Mouse (Mus musculus) gastrocnemius, adult 8-10 months (tissue): Measurements from ENCODE around the gene Lmntd2. TPM values are rescaled to one million over a fixed set of nuclear protein-coding genes. Genes with fewer than 3 reads are reported as not detected.

Experiments
- DNase-seq, 2 experiments: peaks; one replicate each; pipeline ENCODE4 v3.0.0; 2022; ENCODE audit warnings: low spot score in 2 of 2
- total RNA-seq, 4 experiments: library from RNA; stranded (reverse); gene quantifications; 2 replicates each; pipeline ENCODE4 v1.2.4; 2022

Gene Lmntd2
- total RNA-seq, 4 experiments from 2014 or later = not detected

DNA sequence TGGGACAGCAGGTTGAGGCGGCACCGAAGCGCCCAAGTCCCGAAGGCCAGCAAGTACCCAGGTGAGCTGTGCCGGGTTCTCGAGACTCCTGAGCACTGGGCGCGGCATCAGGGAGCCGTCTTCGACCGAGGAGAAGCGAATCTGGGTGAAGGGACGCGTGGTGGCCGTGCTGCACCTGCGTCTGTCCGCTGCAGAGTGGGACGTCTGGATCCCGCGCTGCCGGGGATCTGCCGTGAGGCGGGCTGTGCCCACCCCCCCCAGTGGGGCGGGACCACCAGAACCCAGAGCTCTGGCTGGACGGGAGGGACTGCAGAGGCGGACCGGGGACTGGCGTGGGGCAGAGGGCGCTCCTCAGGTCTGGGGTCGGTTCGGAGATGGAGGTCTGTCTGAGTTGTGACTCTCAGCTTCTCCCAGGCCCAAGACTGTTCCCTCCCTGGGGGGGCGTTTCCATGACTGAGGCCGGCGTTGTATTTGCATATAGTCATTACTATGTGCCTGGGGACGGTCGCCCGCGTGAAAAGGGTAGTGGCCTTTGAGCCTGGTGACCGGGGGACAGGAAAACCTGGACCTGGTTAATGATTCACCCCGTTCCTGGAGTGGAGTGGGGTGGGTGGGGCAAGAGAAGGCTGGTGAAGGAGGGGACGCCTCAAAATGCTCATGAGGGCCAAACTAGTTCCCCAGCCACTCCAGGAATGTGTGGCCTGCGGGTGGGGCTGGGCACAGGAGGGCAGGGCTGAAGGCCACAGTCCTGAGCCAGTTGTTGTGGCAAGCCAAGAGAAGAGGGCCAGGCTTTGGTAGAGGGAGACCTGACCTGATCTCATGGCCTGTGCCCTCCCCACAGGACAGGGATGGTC is 2.2 kb upstream of the Lmntd2 start:
- DNase-seq = no peak

DNA sequence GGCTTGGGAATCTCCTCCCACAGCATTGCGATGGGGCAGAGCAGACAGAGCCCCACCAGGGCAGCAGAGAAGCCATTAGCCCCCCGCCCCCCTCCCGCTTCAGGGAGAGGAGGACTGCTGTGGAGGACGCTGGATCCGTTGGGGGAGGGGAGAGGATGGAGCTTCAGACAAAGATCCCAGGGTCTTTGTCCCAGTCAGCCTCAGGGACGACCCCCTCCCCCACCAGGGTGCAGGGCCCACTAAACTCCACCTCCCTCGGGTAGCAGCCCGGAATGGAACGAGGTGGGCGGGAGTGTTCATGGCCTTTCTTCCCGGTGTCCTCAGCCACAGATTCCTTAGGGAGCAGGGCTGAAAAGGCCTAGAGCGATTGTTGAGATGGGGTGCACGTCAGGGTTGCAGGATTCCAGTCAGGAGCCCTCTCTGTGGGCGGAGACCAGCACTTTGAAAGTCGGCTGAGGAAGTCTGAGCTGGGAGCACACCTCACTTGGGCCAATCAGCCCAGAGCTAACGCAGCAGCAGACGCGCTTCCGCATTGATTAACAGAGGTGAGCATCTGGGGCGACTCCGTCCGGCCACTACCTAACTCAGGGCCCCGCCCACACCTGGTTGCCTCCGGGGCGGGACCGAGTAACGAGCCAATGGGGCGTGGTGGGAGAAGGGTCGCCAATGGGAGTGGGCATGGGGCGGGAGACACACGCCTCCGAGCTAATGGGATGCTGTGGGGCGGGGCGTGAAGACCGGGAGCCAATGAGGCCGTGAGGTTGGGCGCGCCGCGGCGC is 1.4 kb upstream of the Lmntd2 start, which contains the start of gene Rassf7:
Gene Rassf7 (plus strand): TSS at position 760 of the 779 bp plus-strand sequence.
- DNase-seq = peak; percentile 69 to 75

DNA sequence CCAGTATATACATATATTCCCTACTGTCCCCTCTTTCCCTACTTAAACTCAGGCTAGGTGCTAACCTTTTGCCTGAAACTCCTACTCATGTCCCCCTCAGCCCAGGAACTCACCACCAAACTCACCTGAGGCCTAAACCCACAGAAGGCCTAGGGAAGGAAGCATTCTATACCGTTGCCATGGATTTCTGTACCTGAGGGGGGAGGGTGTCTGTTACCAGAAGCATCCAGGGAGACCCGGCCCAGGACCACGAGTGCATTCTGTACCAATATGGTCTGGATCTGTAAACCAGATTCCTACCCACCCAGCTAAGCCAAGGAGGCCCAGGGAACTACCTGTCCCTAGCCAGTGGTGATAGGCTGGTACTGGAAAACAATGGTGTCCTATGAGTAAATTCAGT is 430 bp upstream of the Lmntd2 start:
- no peak for DNase-seq

DNA sequence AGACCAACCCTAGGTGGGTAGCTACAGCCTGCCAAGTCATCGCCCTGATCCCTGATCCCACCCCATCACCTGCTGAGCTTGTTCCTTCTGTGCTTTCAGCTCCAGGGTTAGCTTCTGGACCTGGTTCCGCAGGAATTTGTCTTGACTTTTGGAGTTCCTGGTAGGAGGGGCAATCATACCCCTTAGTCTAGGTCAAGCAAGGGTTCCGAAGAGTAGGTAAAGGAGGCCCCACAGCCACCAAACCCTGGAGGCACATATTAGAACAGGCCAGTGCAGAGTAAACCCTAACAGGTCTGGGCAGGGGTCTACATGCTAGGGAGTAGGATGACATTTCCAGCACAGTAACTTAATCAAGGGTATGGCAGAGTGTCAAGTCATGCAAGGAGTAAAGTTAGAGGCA is 747 bp downstream of the Lmntd2 start:
- no peak for DNase-seq

DNA sequence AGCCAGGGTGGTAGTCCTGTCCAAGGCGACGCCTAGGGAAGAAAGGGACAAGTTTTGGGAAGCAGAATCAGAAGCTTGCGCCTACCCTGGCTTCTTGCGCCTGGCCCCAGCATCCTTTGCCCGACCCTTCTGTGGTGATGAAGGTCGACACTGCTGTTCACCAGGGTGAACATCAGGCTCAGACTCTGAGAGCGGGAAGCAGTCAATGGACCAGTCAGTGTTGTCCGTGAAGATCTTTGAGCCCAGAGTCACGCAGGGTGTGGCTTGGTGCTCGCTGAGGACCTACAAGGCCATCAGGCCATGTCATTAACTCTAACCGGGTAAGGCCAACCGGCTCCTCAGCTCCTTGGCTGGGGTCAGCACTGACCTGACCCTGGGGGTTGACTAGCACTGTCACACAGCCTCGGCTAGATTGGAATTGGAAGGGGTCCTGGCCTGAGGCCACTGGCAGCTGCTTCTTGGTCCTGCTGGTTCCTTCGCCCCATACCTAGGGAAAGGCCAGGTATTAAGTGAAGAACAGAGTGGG is 3.2 kb downstream of the Lmntd2 start:
- no peak for DNase-seq

DNA sequence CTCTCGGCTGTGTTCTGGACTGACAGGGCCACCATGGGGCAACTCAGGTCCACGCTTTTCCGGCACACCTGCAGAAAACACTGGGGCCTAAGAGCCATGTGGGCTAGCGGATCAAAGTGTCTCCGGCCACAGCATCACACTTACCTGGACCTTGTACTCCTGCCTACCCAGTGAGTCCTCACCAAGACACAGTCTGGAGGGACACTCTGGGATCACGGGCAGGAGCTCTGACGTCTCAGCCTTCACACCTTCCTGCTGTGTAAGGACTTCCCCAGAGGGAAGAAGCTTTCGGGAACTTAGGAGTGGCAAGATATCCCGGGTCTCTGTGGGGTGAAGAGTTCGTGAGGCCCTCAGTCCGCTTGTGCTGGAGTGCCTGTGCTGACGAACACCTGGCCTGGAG is 3.7 kb downstream of the Lmntd2 start:
- no peak for DNase-seq

DNA sequence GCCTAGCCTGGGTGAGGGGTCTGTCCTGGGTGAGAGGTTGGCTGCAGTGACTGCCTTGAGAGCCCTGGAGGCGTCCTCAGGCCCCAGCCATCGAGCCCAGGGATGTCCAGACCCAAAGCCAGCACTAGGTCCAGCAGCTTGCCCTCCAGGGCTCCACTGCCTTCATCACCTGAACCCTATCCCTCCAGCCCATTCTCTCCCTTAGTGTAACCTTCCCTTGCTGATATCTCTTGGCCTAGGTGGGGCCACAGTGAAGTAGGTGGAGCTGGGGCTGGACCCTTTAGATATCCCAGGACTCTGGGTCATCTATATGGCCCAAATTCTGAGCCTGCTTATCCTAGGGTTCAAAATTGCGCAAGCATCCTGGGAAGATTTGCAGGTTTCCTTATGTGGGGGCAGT is 4.4 kb downstream of the Lmntd2 start:
- DNase-seq = no peak

DNA sequence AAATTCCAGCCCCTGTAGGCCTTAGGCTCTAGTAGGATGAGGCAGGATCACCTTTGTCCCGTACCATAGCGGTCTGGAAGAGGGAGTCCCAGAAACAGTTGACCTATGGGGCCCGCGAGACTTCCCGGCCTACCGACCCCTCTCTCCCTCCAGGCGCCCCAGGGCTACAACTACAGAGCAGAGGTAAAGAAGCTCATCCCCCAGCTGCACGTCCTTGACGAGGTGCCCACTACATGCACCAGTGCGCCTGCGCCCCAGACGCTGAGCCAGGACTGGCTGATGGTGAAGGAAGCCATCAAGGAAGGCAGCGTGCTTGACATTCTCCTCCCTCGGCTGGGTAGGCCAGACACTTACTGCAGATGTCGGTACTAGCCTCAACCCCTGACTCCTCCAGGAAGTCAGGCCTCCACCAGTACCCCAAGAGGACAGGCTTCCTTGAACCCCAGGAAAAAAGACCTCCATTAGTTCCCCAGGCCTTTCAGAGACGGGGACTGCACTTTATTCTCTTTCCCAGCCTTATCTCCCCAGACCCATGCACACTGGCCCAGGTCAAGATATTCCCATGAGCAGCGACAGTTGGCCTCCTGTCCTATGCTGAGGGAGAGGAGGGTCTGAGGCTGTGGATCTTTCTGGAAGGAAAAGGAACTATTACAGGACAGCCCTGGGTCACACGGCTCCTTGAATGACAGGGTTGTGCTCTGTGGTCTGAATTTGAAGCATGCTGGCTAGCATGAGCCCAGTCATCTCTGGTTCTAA is 7.5 kb downstream of the Lmntd2 start:
- DNase-seq = no peak

DNA sequence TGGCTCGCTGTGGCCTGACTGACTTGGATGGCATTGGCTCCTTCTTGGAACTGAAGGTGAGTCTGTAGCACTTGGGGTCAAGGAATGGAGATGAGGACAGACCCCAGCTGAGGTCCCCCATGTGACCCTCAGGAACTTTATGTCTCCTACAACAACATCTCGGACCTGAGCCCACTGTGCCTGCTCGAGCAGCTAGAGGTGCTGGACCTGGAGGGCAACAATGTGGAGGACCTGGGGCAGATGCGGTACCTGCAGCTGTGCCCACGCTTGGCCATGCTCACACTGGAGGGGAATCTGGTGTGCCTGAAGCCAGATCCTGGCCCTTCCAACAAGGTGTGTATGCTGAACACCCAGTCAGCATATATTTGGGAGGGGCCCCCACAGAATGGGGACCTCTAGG is 8.4 kb downstream of the Lmntd2 start:
- no peak for DNase-seq

DNA sequence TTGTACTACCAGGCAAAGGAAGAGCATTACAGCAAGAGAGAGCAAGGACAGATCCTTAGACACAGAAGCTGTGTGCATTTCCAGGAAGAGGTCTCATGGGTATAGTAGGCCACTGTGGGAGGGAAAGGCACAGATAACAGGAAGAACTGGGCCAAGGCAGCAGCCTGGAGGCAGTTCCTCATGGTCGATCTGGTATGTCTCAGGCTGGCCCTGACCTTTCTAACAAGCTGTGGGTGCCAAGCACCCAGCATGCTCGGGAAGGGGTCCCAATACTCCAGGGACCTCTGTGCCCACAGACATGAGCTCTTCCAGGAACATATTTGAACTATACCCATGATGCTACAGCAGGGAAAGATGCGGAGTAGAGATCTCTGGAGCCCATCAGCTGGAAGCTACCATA is 9.3 kb downstream of the Lmntd2 start:
- DNase-seq = no peak

DNA sequence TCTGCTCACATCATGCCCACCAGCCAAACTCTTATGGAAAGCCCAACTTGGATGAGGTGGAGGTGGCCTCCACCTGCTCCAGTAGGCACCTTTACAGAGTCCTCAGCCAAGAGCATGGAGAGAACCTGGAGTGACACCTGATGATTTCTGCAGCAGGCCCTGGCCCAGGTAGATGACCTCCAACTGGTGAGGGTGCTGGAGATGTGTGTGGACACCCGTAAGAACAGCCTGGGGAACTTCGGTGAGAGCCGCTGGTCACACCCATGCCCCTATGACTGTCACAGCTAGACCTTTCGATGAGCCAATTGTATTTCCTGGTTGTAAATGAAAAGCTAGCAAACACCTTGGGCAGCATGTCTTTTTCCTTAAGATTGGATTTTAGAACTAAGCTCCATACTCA is 15.8 kb downstream of the Lmntd2 start:
- no peak for DNase-seq

DNA sequence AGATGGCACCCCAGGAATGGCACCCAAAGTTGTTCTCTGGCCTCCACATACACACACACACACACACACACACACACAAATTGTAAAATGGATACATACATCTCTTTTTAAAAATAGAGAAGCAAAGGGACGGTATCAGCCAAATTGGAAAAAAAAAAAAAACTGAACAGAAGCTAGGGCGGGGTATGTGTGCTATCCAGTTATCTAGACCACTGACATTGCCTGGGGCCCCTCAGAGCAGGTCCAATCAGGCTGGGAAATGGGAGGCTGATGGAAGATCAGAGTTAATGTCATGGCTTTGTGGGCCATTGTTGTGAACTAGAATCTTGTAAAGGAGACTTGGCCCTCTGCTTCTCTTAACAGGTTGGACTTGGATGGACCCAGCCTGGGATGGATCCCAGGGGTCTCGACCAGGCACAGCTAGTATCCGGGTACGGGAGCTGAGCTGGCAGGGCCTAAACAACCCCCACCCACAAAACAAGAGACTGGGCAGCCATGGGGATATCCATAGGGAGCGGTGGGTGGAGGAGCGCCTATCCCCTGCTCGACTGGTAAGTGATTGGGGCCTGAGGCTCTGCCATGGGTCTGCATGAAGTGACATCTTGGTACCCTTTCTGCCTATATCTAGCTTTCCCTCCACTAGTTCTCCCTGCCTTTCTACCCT is 17.1 kb downstream of the Lmntd2 start:
- no peak for DNase-seq

DNA sequence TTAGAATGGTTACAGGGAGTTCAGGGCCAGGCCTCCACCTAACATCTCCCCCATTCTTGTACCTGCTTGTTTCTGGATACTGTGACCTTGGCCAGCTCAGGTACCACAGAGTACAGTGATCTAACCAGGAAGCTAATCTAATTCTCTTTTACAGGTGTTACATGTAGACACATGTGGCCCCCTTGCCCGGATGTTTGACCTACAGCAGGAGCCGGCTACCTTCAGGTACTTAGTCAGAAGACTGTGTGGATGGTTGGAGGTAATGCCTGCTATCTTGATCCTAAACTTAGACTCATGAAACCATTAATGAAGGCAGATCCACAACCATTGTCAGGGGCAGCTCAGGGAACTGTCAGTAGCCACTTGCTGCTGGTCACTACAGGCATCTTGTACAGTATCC is 18.1 kb downstream of the Lmntd2 start:
- no peak for DNase-seq

DNA sequence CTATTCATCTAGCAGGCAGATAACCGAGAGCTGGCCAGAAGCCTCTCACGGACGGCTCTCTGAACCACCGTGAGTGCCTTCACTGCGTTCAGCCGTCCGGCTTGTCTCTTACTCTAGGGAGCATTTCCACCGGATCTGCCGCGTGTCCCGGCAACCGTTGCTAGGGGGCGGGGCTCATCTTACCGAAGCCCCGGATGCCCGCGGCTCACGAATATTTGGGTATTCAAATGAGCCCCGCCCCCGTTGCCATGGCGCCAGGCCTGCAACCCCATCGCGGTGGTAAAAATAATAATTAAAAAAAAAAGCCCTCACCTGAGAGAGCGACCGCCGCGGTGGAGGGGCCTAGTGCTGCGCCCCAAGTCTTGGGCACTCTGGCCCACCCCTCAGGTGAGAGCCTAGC is 19.1 kb downstream of the Lmntd2 start:
- peak; percentile 65 to 72 for DNase-seq

DNA sequence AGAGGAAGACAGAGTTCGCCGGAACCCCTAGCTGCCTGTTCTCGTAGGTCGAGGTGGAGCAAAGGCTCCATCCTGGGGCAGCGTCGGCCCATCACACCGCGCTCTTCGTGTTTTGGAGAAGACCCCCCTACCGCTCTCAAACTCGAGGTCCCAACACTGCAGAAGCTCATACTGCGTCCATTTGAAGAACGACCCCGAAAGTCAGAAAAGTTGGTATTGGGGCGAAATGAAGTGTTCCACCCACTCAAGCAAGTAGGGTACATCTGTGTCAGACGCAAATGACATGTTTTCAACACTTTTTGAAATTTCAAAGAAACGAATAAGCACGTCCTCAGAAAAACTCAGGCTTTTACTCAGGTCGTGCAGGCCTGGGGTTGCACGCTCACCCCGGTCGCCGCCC is 19.5 kb downstream of the Lmntd2 start:
- no peak for DNase-seq

DNA sequence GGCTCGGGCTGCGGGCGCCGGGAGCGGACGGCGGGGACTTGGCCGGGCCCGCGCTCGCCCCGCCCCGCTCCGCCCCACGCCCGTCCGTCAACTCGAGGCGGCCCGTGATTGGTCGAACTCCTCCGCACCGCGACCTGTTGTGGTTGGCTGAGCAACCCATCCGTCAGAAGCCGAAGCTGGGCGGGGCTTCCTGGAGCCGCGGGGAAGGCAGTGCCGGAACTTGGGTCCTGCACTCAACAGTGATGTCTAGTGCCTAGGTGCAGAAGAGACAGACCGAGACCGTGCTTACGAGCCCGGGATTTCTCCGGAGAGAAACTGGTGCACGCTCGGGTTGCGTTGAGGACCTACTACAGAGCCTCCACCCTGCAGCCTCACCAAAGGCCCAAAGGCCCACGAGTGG is 19.9 kb downstream of the Lmntd2 start, which contains the start of the genes Hras and Lrrc56:
Gene Hras (minus strand): TSS at position 58 of the 400 bp plus-strand sequence.
Gene Lrrc56 (plus strand): TSS at position 210 of the 400 bp plus-strand sequence.
- peak; percentile 90 to 95 for DNase-seq

DNA sequence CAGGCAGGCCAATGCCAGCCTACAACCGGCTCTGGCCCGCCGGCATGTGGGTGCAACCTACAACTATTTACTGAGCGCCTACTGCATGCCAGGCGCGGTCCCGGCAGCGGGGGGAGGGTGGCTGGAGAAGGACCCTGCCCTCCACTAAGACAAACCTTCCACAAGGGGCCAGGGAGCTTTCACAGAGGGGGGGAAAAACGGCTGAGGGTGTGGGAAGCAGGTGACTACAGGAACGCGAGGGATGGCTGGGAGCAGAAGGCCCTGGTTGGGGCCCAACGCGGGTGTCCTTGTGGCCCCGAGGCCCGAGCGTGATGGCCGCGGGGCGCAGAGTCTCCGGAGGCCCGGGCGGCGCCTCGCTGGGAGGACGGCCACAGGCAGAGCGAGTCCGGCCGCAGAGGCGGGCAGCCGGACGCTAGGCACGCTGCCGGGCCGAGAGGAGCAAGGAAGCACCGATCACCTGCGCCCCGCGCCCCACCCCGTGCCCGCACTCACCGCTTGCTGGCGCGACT is 20.5 kb downstream of the Lmntd2 start:
- DNase-seq = peak; percentile 10 to 30

DNA sequence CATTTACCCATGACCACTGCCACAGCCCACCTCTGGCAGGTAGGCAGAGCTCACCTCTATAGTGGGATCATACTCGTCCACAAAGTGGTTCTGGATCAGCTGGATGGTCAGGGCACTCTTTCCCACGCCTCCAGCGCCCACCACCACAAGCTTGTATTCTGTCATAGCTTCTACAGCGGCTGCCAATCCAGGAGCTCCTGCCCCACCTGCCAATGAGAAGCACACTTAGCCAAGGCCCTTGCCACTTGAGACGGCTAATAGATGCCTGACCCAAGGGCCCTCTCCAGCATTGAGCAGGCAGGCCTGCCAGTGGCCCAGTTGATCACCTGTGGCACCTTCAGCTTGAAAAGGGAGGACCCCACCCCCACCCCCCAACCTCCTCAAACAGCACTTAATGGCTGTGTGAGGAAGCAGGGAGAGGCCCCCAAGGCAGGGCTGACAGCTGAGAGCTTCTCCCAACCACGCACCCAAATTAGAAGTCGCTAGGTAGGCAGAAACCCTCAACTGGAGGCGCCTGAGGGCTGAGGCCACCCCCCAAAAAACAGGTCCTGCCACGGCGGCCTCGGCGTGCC is 21.0 kb downstream of the Lmntd2 start:
- DNase-seq = peak in 1 of 2 experiments; percentile 42

DNA sequence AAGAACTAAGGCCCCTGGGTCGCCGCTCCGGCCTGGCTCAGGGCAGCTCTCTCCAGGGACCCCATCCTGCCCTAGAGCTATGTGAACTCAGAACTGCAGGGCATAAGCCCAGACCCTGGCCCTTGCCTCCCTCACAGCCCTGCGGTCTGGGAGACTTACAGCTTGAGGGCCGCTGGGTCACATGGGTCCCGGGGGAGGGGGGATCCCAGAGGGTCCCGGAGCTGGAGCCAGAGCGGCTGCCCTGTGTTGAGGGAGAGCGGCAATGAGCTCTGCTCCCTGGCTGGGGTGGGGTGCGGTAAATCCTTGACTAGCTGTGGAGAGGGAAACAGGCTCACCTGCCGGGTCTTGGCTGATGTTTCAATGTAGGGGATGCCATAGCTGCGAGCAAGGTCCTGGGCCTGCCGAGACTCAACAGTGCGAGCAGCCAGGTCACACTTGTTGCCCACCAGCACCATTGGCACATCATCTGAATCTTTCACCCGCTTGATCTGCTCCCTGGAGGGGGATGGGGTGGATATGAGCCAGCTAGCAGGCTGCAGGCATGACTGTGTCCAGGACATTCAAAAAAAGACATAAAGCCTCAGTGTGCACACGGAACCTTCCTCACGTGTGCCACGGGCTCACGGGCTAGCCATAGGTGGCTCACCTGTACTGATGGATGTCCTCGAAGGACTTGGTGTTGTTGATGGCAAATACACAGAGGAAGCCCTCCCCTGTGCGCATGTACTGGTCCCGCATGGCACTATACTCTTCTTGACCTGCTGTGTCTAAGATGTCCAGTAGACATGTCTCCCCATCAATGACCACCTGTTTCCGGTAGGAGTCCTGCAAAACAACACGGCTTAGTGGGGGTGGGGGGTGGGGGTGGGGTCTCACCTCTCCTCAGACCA is 21.8 kb downstream of the Lmntd2 start:
- DNase-seq = no peak
